Mouse (Mus musculus) limb, embryonic 10.5 days (tissue): ENCODE measurements around the gene Tcaf2. TPM values are rescaled to one million over a fixed set of nuclear protein-coding genes. Genes with fewer than 3 reads are reported as not detected.
A peak's percentile ranks its signal among the peaks of the same experiment; 100 is the strongest.

ENCODE experiments used
- DNase-seq: peaks from one replicate; pipeline ENCODE4 v3.0.0-alpha.2; 2017; ENCODE audit warnings: low spot score
- H3K27ac ChIP-seq: fragments of 300-500 bp; sonication (generic); 2 replicates; pipeline ENCODE4 v1.5.1; 2016; ENCODE audit warnings: mild to moderate bottlenecking
- H3K27me3 ChIP-seq: fragments of 300-500 bp; sonication (generic); 2 replicates; pipeline ENCODE4 v1.6.1; 2016; ENCODE audit warnings: low read depth, mild to moderate bottlenecking; ENCODE audit not compliant: poor library complexity, severe bottlenecking
- H3K36me3 ChIP-seq: fragments of 300-500 bp; sonication (generic); 2 replicates; pipeline ENCODE4 v1.6.1; 2016; ENCODE audit warnings: mild to moderate bottlenecking, moderate library complexity
- H3K4me1 ChIP-seq: fragments of 300-500 bp; sonication (generic); 2 replicates; pipeline ENCODE4 v1.6.1; 2016
- H3K4me3 ChIP-seq: fragments of 300-500 bp; sonication (generic); 2 replicates; pipeline ENCODE4 v1.5.1; 2016; ENCODE audit warnings: mild to moderate bottlenecking, moderate library complexity
- H3K9me3 ChIP-seq: fragments of 300-500 bp; sonication (generic); replicated peaks from 2 replicates; pipeline ENCODE4 v1.6.1; 2016; ENCODE audit warnings: mild to moderate bottlenecking
- WGBS: fragments of 180-500 bp; shearing (Covaris S2); methylation state at CpG from one replicate; pipeline ENCODE4 v1.1.7; 2016; 5-methylcytosine and 5-hydroxymethylcytosine counted together
- polyA plus RNA-seq: library from polyadenylated mRNA; unstranded; fragments of >200 nt; fragmentation: Nextera tagmentation; extraction: Ambion mirVana; gene quantifications from 2 replicates; pipeline ENCODE4 v1.2.1, GENCODE M21; 2016

Tcaf2 gene
- 3.9 and 5.3 TPM in 2 replicates for polyA plus RNA-seq

GRCm38 (mm10) chr6:42644912-42645549 is at the start of gene Tcaf2:
Gene Tcaf2 (minus strand): TSS chr6:42645254.
- no peaks in the 10 kb centered on the region for H3K4me1 ChIP-seq
- no peaks in the 10 kb centered on the region for H3K9me3 ChIP-seq
- DNase-seq = peak; percentile 86
- H3K4me3 ChIP-seq = peak within 1 kb of the TSS; percentile 49
- WGBS = under 1% methylated on average over 23 of the region's 23 CpGs
- no peaks in the 10 kb centered on the region for H3K27me3 ChIP-seq
- no peak within 1 kb of the TSS for H3K27ac ChIP-seq
- H3K36me3 ChIP-seq = no peaks in the 10 kb centered on the region

- H3K4me3 ChIP-seq = peak overlapping the region; percentile 70
- no peaks in the 10 kb centered on the region for H3K9me3 ChIP-seq
- H3K27me3 ChIP-seq = no peaks in the 10 kb centered on the region
- H3K27ac ChIP-seq = peak overlapping the region; percentile 90
- WGBS = under 1% methylated on average over 32 of the region's 32 CpGs
- DNase-seq = peak; percentile 84
- H3K4me1 ChIP-seq = peaks cover 11% of the 10 kb centered on the region
- H3K36me3 ChIP-seq = peaks cover 14% of the 10 kb centered on the region
These were observed 47.6 kb upstream of the Tcaf2 start for GRCm38 (mm10) chr6:42692517-42693190.

GRCm38 (mm10) chr6:42692154-42692516 is 47.1 kb upstream of the Tcaf2 start:
- H3K27ac ChIP-seq = peak overlapping the region; percentile 90
- peak; percentile 80 for DNase-seq
- peaks cover 13% of the 10 kb centered on the region for H3K36me3 ChIP-seq
- 0% methylated on average over 10 of the region's 10 CpGs for WGBS
- H3K27me3 ChIP-seq = no peaks in the 10 kb centered on the region
- peaks cover 11% of the 10 kb centered on the region for H3K4me1 ChIP-seq
- H3K9me3 ChIP-seq = no peaks in the 10 kb centered on the region
- H3K4me3 ChIP-seq = peak overlapping the region; percentile 70

- Histone ChIP-seq H3K4me1 (peaks cover 11% of the 10 kb centered on the region), H3K27me3 (no peaks in the 10 kb centered on the region)
These were observed 44.7 kb upstream of the Tcaf2 start for GRCm38 (mm10) chr6:42689761-42690160.

GRCm38 (mm10) chr6:42687907-42688306 is 42.9 kb upstream of the Tcaf2 start:
- Histone ChIP-seq H3K36me3 (peaks cover 47% of the 10 kb centered on the region), H3K27me3 (no peaks in the 10 kb centered on the region), H3K4me1 (peaks cover 7% of the 10 kb centered on the region), H3K9me3 (no peaks in the 10 kb centered on the region), H3K4me3 (no peak overlapping the region), H3K27ac (no peak overlapping the region)
- no peak for DNase-seq
- 86% methylated on average over 5 of the region's 5 CpGs for WGBS

More at GRCm38 (mm10) chr6:42689761-42690160, 44.7 kb upstream of the Tcaf2 start:
- Histone ChIP-seq H3K9me3 (no peaks in the 10 kb centered on the region), H3K4me3 (no peak overlapping the region), H3K27ac (no peak overlapping the region), H3K36me3 (peaks cover 36% of the 10 kb centered on the region)
- no peak for DNase-seq

- Histone ChIP-seq H3K36me3 (peaks cover 68% of the 10 kb centered on the region), H3K4me1 (no peaks in the 10 kb centered on the region), H3K9me3 (no peaks in the 10 kb centered on the region), H3K4me3 (no peak overlapping the region), H3K27me3 (no peaks in the 10 kb centered on the region), H3K27ac (no peak overlapping the region)
- no peak for DNase-seq
- WGBS = 90% methylated on average over 7 of the region's 7 CpGs
These were observed 35.0 kb upstream of the Tcaf2 start for GRCm38 (mm10) chr6:42680077-42680476.

GRCm38 (mm10) chr6:42676011-42676410 is 31.0 kb upstream of the Tcaf2 start:
- H3K36me3 ChIP-seq = peaks cover 86% of the 10 kb centered on the region
- H3K27ac ChIP-seq = no peak overlapping the region
- WGBS = 90% methylated on average over 3 of the region's 3 CpGs
- no peaks in the 10 kb centered on the region for H3K4me1 ChIP-seq
- H3K4me3 ChIP-seq = no peak overlapping the region
- DNase-seq = no peak
- no peaks in the 10 kb centered on the region for H3K9me3 ChIP-seq
- no peaks in the 10 kb centered on the region for H3K27me3 ChIP-seq

GRCm38 (mm10) chr6:42671767-42672166 is 26.7 kb upstream of the Tcaf2 start:
- Histone ChIP-seq H3K27me3 (no peaks in the 10 kb centered on the region), H3K36me3 (peaks cover 62% of the 10 kb centered on the region), H3K4me3 (no peak overlapping the region)

GRCm38 (mm10) chr6:42667722-42668121 is 22.7 kb upstream of the Tcaf2 start:
- 98% methylated on average over 2 of the region's 2 CpGs for WGBS
- Histone ChIP-seq H3K9me3 (no peaks in the 10 kb centered on the region), H3K27me3 (no peaks in the 10 kb centered on the region), H3K4me3 (no peak overlapping the region), H3K4me1 (no peaks in the 10 kb centered on the region), H3K27ac (no peak overlapping the region), H3K36me3 (peaks cover 24% of the 10 kb centered on the region)
- DNase-seq = no peak

More at GRCm38 (mm10) chr6:42671767-42672166, 26.7 kb upstream of the Tcaf2 start:
- DNase-seq = no peak
- Histone ChIP-seq H3K27ac (no peak overlapping the region), H3K4me1 (no peaks in the 10 kb centered on the region), H3K9me3 (no peaks in the 10 kb centered on the region)
- WGBS = 89% methylated on average over 1 of the region's 1 CpGs

GRCm38 (mm10) chr6:42661739-42662138 is 16.7 kb upstream of the Tcaf2 start:
- WGBS = 51% methylated on average over 2 of the region's 2 CpGs
- DNase-seq = no peak
- no peaks in the 10 kb centered on the region for H3K4me1 ChIP-seq
- H3K36me3 ChIP-seq = no peaks in the 10 kb centered on the region
- H3K4me3 ChIP-seq = no peak overlapping the region
- no peaks in the 10 kb centered on the region for H3K9me3 ChIP-seq
- H3K27ac ChIP-seq = no peak overlapping the region
- no peaks in the 10 kb centered on the region for H3K27me3 ChIP-seq

- Histone ChIP-seq H3K27me3 (no peaks in the 10 kb centered on the region), H3K4me3 (no peak overlapping the region), H3K9me3 (no peaks in the 10 kb centered on the region), H3K4me1 (no peaks in the 10 kb centered on the region), H3K36me3 (no peaks in the 10 kb centered on the region), H3K27ac (no peak overlapping the region)
- DNase-seq = no peak
- WGBS = 89% methylated on average over 5 of the region's 5 CpGs
These were observed 10.7 kb downstream of the Tcaf2 start for GRCm38 (mm10) chr6:42634393-42634792.

- no peak for DNase-seq
- WGBS = 77% methylated on average over 4 of the region's 4 CpGs
These were observed 13.7 kb downstream of the Tcaf2 start for GRCm38 (mm10) chr6:42631395-42631794.

GRCm38 (mm10) chr6:42616904-42617303 is 28.1 kb downstream of the Tcaf2 start:
- Histone ChIP-seq H3K27me3 (no peaks in the 10 kb centered on the region), H3K27ac (no peak overlapping the region), H3K36me3 (no peaks in the 10 kb centered on the region), H3K4me1 (no peaks in the 10 kb centered on the region), H3K4me3 (no peak overlapping the region), H3K9me3 (no peaks in the 10 kb centered on the region)
- WGBS = 94% methylated on average over 2 of the region's 2 CpGs
- no peak for DNase-seq

More at GRCm38 (mm10) chr6:42631395-42631794, 13.7 kb downstream of the Tcaf2 start:
- H3K4me3 ChIP-seq = no peak overlapping the region
- no peaks in the 10 kb centered on the region for H3K36me3 ChIP-seq
- H3K27ac ChIP-seq = no peak overlapping the region
- no peaks in the 10 kb centered on the region for H3K9me3 ChIP-seq
- no peaks in the 10 kb centered on the region for H3K27me3 ChIP-seq
- H3K4me1 ChIP-seq = no peaks in the 10 kb centered on the region
